Mouse (Mus musculus): ENCODE measurements around the gene Slc22a13.

GRCm38 (mm10) chr9:119167608-119168007 lies 41.3 kb downstream of the Slc22a13 start:
- TF ChIP-seq POLR2A (IDR thresholded peaks at IDR 0.05; ENCODE audit: low read depth, low read length) (no peak), CTCF (conservative IDR thresholded peaks at IDR 0.05; ENCODE audit: insufficient read depth, insufficient read length, low read depth, low read length) (no peak)

All from kidney, adult 2 months (tissue).